Mouse (Mus musculus) spleen, adult 2 months (tissue): ENCODE results near the gene Rps6kl1. TPM values are rescaled to one million over a fixed set of nuclear protein-coding genes. Genes with fewer than 3 reads are reported as not detected.

ENCODE experiments used
- DNase-seq, 2 experiments: peaks; one replicate each; pipeline versions ENCODE4 v3.0.0 to v3.0.0-alpha.2; 2012 to 2021; ENCODE audit warnings: low spot score in 2 of 2, low read depth in 1 of 2
- H3K27ac ChIP-seq: fragments of 200-500 bp; 2 replicates; pipeline ENCODE4 v1.5.1; 2012; ENCODE audit warnings: low read length, inconsistent platforms; ENCODE audit not compliant: insufficient read depth
- H3K27me3 ChIP-seq: fragments of 200-500 bp; 2 replicates; pipeline ENCODE4 v1.6.1; 2012; ENCODE audit warnings: mild to moderate bottlenecking, moderate library complexity, low read length, inconsistent platforms; ENCODE audit not compliant: control insufficient read depth, insufficient read depth
- H3K36me3 ChIP-seq: fragments of 200-500 bp; 2 replicates; pipeline ENCODE4 v1.6.1; 2012; ENCODE audit warnings: mild to moderate bottlenecking, low read length, inconsistent platforms; ENCODE audit not compliant: control insufficient read depth, insufficient read depth
- H3K4me1 ChIP-seq: fragments of 200-500 bp; 2 replicates; pipeline ENCODE4 v1.6.1; 2011; ENCODE audit warnings: inconsistent platforms; ENCODE audit not compliant: control insufficient read depth, insufficient read depth, insufficient read length
- H3K4me3 ChIP-seq: fragments of 200-500 bp; 2 replicates; pipeline ENCODE4 v1.5.1; 2011; ENCODE audit warnings: mild to moderate bottlenecking, inconsistent platforms; ENCODE audit not compliant: insufficient read depth, insufficient read length; ENCODE audit errors: extremely low read depth
- CTCF ChIP-seq: fragments of 200-500 bp; IDR thresholded peaks from 2 replicates; pipeline ENCODE4 v1.5.1; 2011; ENCODE audit warnings: mild to moderate bottlenecking, inconsistent platforms; ENCODE audit not compliant: insufficient read depth, insufficient read length, insufficient replicate concordance; ENCODE audit errors: extremely low read depth
- POLR2A ChIP-seq: fragments of 200-500 bp; IDR thresholded peaks from 2 replicates; pipeline ENCODE4 v1.6.1; 2011; ENCODE audit warnings: low read depth, low read length, inconsistent platforms
- WGBS: fragments of 180-500 bp; shearing (Covaris S2); methylation state at CpG from one replicate; pipeline ENCODE4 v1.1.7; 2018; 5-methylcytosine and 5-hydroxymethylcytosine counted together
- polyA plus RNA-seq: library from polyadenylated mRNA; depleted of rRNA; stranded (reverse); fragments of >200 nt; gene quantifications from 2 replicates; pipeline ENCODE4 v1.2.3, GENCODE M21; 2012

The Rps6kl1 gene
- polyA plus RNA-seq, 1 experiment = 0.53 TPM

DNA sequence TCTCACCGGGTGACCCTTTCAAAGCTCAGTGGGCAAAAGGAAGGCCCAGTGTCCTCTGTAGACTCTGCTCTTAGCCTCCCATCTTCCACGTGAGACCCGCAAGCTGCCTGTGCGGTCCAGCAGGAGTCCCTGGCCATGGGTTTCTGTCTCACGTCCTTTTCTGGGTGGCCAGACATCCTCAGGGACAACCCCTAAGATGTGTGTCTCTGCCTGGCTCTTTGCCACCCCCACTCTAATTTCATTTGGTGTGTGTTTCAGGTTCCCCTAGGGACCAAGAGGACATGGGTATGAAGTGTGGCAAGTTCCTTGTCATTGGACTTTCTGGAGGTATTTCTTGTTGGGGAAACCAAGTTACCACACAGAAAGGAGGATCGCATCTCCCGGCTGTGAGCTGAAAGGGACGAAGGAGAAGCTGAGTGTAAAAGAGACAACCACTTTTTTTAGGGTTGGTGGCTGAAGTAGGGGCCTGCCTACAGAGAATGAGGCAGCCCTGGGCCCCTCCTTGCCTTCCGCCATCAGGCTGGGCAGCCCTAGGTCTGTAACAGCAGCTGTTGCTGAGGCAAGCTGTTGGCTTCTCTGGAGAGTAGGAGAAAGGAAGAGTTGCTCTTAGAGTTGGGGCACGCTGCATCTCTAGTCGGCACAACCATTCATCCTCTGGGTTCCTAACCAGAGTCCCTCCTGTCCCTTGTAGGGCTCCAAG, 43.0 kb upstream of the Rps6kl1 start:
- Histone ChIP-seq H3K36me3 (no peaks in the 10 kb centered on the region), H3K4me1 (peaks cover 9% of the 10 kb centered on the region), H3K27ac (no peak overlapping the region), H3K4me3 (no peak overlapping the region), H3K27me3 (no peaks in the 10 kb centered on the region)
- DNase-seq = no peak
- TF ChIP-seq CTCF (no peak), POLR2A (no peak)
- WGBS = 87% methylated on average over 11 of the region's 11 CpGs

DNA sequence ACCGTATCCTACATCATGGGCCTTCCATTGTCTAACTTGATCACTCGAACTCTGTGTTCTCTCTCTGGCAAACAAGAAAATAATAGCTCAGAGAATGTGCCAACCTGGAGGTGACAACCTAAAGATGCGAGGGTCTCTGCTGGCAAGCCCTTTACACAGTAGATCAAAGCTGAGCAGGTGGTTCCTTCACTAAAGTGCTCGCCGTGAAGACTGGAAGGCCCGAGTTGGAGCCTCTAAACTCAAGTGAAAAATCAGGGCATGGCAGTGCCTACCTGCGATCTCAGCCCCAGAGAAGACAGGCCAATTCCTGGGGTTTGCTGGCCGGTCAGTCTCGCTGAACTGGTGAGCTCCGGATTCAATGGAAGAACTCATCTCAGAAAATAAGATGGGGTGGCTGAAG, 42.1 kb upstream of the Rps6kl1 start:
- DNase-seq = no peak
- H3K27ac ChIP-seq = no peak overlapping the region
- WGBS = 66% methylated on average over 10 of the region's 10 CpGs
- TF ChIP-seq CTCF = no peak
- TF ChIP-seq POLR2A = no peak
- H3K4me3 ChIP-seq = no peak overlapping the region
- H3K27me3 ChIP-seq = no peaks in the 10 kb centered on the region
- H3K4me1 ChIP-seq = peaks cover 9% of the 10 kb centered on the region
- H3K36me3 ChIP-seq = no peaks in the 10 kb centered on the region

DNA sequence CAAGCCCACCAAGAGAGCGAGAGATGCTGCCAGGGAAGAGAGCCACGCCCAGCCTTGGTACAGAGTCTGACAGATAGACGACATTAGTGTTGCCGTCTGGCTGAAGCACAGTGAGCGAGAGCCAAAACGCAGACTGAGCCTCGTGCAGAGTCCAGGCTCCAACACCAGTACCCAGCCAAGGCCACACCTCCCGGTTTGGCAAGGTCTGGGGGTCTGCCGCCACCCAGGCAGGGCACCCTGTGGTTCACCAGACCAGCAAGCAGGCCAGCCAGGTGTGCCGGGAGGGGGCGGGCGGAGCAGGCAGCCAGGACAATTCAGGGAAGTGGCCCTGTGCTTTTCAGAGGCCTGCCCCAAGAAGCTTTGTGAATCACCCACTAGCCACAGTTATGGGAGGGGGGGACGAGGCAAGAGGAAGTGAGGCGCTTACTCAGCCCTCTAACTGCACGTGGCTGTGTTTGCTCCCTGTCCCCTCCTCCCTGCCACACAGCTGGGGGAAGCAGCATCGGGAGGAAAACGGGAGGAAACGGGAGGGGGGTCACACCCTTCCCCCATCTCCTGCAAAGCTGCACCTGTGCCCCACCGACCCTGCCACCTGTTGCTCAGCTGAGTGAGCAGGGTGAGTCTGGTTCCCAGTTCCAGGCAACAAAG, 41.5 kb upstream of the Rps6kl1 start:
- Histone ChIP-seq H3K4me1 (peaks cover 9% of the 10 kb centered on the region), H3K27ac (no peak overlapping the region), H3K36me3 (no peaks in the 10 kb centered on the region), H3K4me3 (no peak overlapping the region), H3K27me3 (no peaks in the 10 kb centered on the region)
- 12% methylated on average over 18 of the region's 19 CpGs for WGBS
- peak in 1 of 2 experiments; percentile 24 for DNase-seq
- TF ChIP-seq POLR2A = no peak
- no peak for TF ChIP-seq CTCF

DNA sequence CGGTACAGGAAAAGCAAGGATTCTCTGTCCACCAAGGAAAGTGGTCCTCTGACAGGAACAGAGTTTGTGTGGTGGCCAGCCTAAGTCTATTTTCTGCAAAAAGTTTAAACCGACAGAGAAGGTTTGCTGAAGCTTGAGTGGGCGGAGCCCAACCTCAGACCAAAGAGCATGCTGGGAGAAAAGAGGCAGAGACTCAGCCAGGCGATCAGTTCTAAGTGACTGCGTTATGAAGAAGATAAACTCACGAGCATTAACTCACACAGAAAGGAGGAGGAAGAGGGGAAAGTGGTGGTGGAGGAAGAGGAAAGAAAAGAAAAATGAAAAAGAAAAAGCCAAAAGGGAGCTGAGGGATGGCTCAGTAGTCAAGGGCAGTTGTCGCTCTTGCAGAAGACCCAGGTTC, 39.2 kb upstream of the Rps6kl1 start:
- Histone ChIP-seq H3K27ac (no peak overlapping the region), H3K4me1 (peaks cover 9% of the 10 kb centered on the region), H3K27me3 (no peaks in the 10 kb centered on the region), H3K36me3 (no peaks in the 10 kb centered on the region), H3K4me3 (no peak overlapping the region)
- TF ChIP-seq CTCF = no peak
- no peak for DNase-seq
- 84% methylated on average over 7 of the region's 7 CpGs for WGBS

DNA sequence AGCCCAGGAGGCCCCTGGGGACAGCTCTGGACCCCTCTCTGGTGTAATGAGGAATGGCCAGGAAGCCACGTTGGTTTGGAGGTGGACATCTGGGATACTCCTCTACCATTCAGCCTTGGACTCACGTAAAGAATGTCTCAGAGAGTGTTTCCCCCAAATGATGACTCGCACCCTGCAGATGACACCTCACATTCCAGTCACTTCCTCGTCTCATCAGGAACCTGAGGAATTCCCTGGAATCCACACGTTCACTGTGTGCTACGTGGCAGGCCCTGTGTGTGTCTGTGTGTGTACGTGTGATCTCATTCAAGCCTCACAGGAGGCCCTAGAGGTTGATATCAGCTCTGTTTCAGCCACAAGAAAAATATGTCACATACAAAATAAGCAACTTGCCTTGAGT, 35.3 kb upstream of the Rps6kl1 start:
- Histone ChIP-seq H3K36me3 (no peaks in the 10 kb centered on the region), H3K27ac (no peak overlapping the region), H3K27me3 (no peaks in the 10 kb centered on the region), H3K4me1 (peaks cover 7% of the 10 kb centered on the region; the same call in 1 of the 2 replicates), H3K4me3 (no peak overlapping the region)
- no peak for DNase-seq
- TF ChIP-seq POLR2A (no peak), CTCF (no peak)
- WGBS = 84% methylated on average over 7 of the region's 7 CpGs

DNA sequence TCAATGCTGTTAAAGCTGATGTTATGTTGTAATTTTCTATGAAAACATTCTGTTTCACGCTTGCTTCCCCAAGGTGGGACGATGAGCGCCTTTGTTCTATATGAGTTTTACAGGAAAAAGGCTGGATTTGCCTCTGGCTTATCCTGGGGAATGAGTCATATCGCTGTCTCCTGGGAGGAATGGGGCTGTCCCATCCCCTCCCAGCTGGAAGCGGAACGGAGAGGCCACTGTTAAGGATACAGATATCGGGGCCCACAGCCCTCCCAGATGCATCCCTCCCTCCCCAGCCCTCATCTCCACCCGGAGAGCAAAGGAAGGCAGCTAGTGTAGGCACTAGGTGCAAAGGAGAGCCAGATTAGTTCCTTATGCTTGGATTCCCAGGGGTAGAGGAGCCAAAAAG, 34.7 kb upstream of the Rps6kl1 start:
- Histone ChIP-seq H3K27ac (no peak overlapping the region), H3K4me1 (peaks cover 7% of the 10 kb centered on the region; the same call in 1 of the 2 replicates), H3K4me3 (no peak overlapping the region), H3K27me3 (no peaks in the 10 kb centered on the region), H3K36me3 (no peaks in the 10 kb centered on the region)
- WGBS = 89% methylated on average over 8 of the region's 8 CpGs
- no peak for DNase-seq
- TF ChIP-seq POLR2A = no peak
- no peak for TF ChIP-seq CTCF

DNA sequence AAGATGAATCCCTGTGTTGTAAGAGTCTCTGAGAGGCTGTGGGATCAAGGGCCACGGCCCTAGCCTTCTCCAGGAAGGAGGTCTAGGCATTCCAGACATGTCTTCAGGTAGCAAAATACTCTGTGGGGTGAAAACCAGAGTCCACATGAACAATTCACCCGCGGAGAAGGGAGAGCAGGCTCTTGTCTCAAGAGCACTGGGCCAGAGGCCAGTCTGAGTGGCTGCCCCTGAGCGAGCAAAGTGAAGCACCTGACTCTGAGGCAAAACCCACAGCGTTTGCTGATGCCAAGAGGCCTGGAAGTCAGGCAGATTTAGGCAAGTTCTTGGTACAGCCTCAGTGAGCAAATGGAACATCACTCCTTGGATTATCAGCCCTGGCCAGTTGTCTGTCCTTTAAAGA, 33.1 kb upstream of the Rps6kl1 start:
- no peaks in the 10 kb centered on the region for H3K36me3 ChIP-seq
- H3K27ac ChIP-seq = no peak overlapping the region
- DNase-seq = no peak
- H3K4me3 ChIP-seq = no peak overlapping the region
- peaks cover 7% of the 10 kb centered on the region; the same call in 1 of the 2 replicates for H3K4me1 ChIP-seq
- no peak for TF ChIP-seq CTCF
- no peak for TF ChIP-seq POLR2A
- no peaks in the 10 kb centered on the region for H3K27me3 ChIP-seq
- 71% methylated on average over 5 of the region's 5 CpGs for WGBS
